Mouse (Mus musculus): ENCODE results near the gene Msh6.

DNA sequence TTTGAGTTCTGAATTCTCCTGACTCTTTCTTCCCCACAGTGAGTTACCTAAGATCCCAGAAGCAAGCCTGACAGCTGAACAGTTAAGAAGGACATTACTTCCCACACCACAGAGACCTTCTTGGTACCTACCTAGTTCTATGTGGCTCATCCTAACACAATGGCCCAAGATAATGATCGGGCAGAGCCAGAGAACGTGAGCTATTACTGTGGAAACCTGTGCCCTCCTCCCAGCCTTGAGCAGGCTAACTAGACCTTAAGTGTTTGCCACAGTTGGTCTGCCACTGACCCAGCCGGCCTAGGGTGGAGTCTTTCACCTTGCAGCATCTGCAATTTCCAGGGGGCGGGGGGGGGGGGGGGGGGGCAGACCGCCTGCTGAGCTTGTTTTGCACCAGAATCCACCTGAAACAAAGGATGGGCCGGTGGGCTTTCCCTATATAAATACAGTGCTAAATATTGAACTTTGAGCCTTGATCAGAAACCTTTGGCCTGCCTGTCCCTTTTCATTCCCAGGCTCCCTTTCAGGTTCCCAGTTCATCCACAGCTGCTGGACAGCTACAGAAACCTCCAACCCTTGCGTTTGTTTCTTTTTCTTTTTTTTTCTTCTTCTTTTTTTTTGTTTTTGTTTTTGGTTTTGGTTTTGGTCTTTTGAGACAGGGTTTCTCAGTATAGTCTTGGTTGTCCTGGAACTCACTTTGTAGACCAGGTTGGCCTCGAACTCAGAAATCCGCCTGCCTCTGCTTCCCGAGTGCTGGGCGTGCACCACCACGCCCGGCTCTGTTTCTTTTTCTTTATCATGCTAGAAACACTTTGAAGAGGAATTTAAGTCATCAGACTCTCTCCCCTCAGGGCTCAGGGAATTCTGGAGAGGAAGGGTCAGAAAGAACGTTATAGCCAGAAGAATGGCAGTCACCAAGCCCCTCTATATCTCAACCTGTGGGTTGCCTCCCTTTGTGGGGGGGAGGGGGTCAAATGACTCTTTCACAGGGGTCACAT is 11.5 kb upstream of the Msh6 start:
- TF ChIP-seq GATA1 (IDR thresholded peaks at IDR 0.05; ENCODE audit: low read length): no peak
- TF ChIP-seq TAL1 (IDR thresholded peaks at IDR 0.05; ENCODE audit: low read length): no peak
